Mouse (Mus musculus): ENCODE data around the gene Egln2. TPM values are rescaled to one million over a fixed set of nuclear protein-coding genes. Genes with fewer than 3 reads are reported as not detected.

The Egln2 gene
- polyA plus RNA-seq, 1 experiment from 2014 or later, result 48.1 TPM

MicroRNAs within 50 kb of the gene (microRNA counts, 519-probe panel; counts per million panel counts)
- microRNA mmu-miR-1191, result 209 counts per million, percentile 61 among the panel's probes with 10 or more counts

Small RNAs within 50 kb of the gene (microRNA-seq; reads per million reads assigned to microRNA genes)
- gene Mir1191 (3.7 reads per million, percentile 15 among the genes with 10 or more reads in this experiment), gene Mir3101 (not detected)

Other genes starting within 250 kb of the Egln2 start
- gene Cyp2a22, start 227.4 kb downstream of the Egln2 start, polyA plus RNA-seq (2015; fragmentation: Nextera tagmentation; extraction: Ambion mirVana), result not detected in 2 replicates
- gene Cyp2a12, start 137.7 kb downstream of the Egln2 start, polyA plus RNA-seq (2015; fragmentation: Nextera tagmentation; extraction: Ambion mirVana), result not detected in 2 replicates
- gene Cyp2f2, start 46.9 kb downstream of the Egln2 start, polyA plus RNA-seq (2015; fragmentation: Nextera tagmentation; extraction: Ambion mirVana), result not detected in 2 replicates
- gene Cyp2t4, start 13.1 kb downstream of the Egln2 start, polyA plus RNA-seq (2015; fragmentation: Nextera tagmentation; extraction: Ambion mirVana), result 0.12 TPM in 1 of 2 replicates, not detected in the other
- 48.6 and 48.8 TPM in 2 replicates for gene Rab4b, start 12.1 kb upstream of the Egln2 start, polyA plus RNA-seq (2015; fragmentation: Nextera tagmentation; extraction: Ambion mirVana)
- 0.31 TPM in 1 of 2 replicates, not detected in the other for gene Gm21983, start 14.3 kb upstream of the Egln2 start, polyA plus RNA-seq (2015; fragmentation: Nextera tagmentation; extraction: Ambion mirVana)
- gene Mia, start 14.4 kb upstream of the Egln2 start, polyA plus RNA-seq (2015; fragmentation: Nextera tagmentation; extraction: Ambion mirVana), result 4.3 and 4.8 TPM in 2 replicates
- gene BC024978, start 29.0 kb upstream of the Egln2 start, polyA plus RNA-seq (2015; fragmentation: Nextera tagmentation; extraction: Ambion mirVana), result 2.9 and 3.1 TPM in 2 replicates
- gene Snrpa, start 29.5 kb upstream of the Egln2 start, polyA plus RNA-seq (2015; fragmentation: Nextera tagmentation; extraction: Ambion mirVana), result 158 TPM in 2 replicates
- gene Itpkc, start 61.9 kb upstream of the Egln2 start, polyA plus RNA-seq (2015; fragmentation: Nextera tagmentation; extraction: Ambion mirVana), result 2.3 and 3.3 TPM in 2 replicates
- 10.2 and 12.0 TPM in 2 replicates for gene Coq8b, start 66.2 kb upstream of the Egln2 start, polyA plus RNA-seq (2015; fragmentation: Nextera tagmentation; extraction: Ambion mirVana)
- 8.3 and 8.8 TPM in 2 replicates for gene Numbl, start 91.6 kb upstream of the Egln2 start, polyA plus RNA-seq (2015; fragmentation: Nextera tagmentation; extraction: Ambion mirVana)
- gene Ltbp4, start 170.9 kb upstream of the Egln2 start, polyA plus RNA-seq (2015; fragmentation: Nextera tagmentation; extraction: Ambion mirVana), result 51.3 and 53.3 TPM in 2 replicates
- gene Shkbp1, start 189.2 kb upstream of the Egln2 start, polyA plus RNA-seq (2015; fragmentation: Nextera tagmentation; extraction: Ambion mirVana), result 28.8 and 32.2 TPM in 2 replicates
- 0.83 and 0.90 TPM in 2 replicates for gene Gm20479, start 190.6 kb upstream of the Egln2 start, polyA plus RNA-seq (2015; fragmentation: Nextera tagmentation; extraction: Ambion mirVana)